Mouse (Mus musculus) macrophage (primary cell): Measurements from ENCODE around the gene A630095N17Rik. TPM values are rescaled to one million over a fixed set of nuclear protein-coding genes. Genes with fewer than 3 reads are reported as not detected.
"Not testable (repeated sequence)": the region's sequence is repeated elsewhere in the genome, so short reads cannot be mapped to it uniquely, and the experiment has no call there.

Source experiments
- H3K27ac ChIP-seq: fragments of 350-480 bp; formaldehyde crosslinking; 2 replicates; pipeline ENCODE4 v1.9.0; 2021
- H3K36me3 ChIP-seq: fragments of 350-480 bp; formaldehyde crosslinking; 2 replicates; pipeline ENCODE4 v1.9.0; 2021; ENCODE audit errors: inconsistent target
- H3K4me3 ChIP-seq: fragments of 350-480 bp; formaldehyde crosslinking; 2 replicates; pipeline ENCODE4 v1.9.0; 2021; ENCODE audit errors: inconsistent target
- H3K79me2 ChIP-seq: fragments of 350-480 bp; formaldehyde crosslinking; 2 replicates; pipeline ENCODE4 v1.9.0; 2021; ENCODE audit errors: inconsistent target
- WGBS: methylation state at CpG from one replicate; pipeline ENCODE4 v1.1.7; 2026; ENCODE audit warnings: inconsistent platforms; ENCODE audit not compliant: missing documents; 5-methylcytosine and 5-hydroxymethylcytosine counted together
- polyA plus RNA-seq: library from polyadenylated mRNA; stranded (reverse); fragments of 250-400 nt; gene quantifications from 3 replicates; pipeline ENCODE4 v1.2.4, GENCODE M21; 2018; ENCODE audit warnings: inconsistent platforms

A630095N17Rik gene
- polyA plus RNA-seq, 1 experiment from 2014 or later, result not detected

DNA sequence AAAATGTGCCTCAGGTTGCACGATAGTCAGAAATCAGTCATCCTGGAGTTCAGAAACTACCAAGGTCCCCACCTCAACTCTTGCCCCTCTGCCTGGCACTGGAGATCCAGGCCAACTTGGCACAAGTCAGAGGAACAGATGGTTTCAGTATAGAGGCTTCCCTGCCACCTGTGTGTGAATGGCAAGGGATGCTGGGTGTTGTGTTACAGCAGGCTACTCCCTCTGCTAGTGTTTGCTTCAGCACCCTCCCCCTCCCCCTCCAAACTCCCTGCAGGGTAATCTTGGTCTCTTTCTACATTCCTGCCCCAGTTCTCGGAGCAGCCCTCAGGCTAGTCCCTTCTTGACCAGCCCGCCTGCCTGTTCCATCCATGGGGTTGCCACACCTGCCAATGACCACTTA, 18.6 kb upstream of the A630095N17Rik start:
- no peak overlapping the region for H3K4me3 ChIP-seq
- H3K79me2 ChIP-seq, result no peaks in the 10 kb centered on the region
- no peak overlapping the region for H3K27ac ChIP-seq
- no peaks in the 10 kb centered on the region for H3K36me3 ChIP-seq
- WGBS, result 93% methylated on average over 3 of the region's 3 CpGs

GRCm38 (mm10) chr1:75248041-75248772, 16.3 kb upstream of the A630095N17Rik start:
- Histone ChIP-seq H3K4me3 (no peak overlapping the region), H3K36me3 (no peaks in the 10 kb centered on the region), H3K27ac (no peak overlapping the region), H3K79me2 (no peaks in the 10 kb centered on the region)
- WGBS, result 66% methylated on average over 9 of the region's 9 CpGs

GRCm38 (mm10) chr1:75247071-75247930, 15.4 kb upstream of the A630095N17Rik start:
- Histone ChIP-seq H3K27ac (no peak overlapping the region), H3K36me3 (no peaks in the 10 kb centered on the region), H3K4me3 (no peak overlapping the region), H3K79me2 (no peaks in the 10 kb centered on the region)
- WGBS, result 95% methylated on average over 15 of the region's 16 CpGs

DNA sequence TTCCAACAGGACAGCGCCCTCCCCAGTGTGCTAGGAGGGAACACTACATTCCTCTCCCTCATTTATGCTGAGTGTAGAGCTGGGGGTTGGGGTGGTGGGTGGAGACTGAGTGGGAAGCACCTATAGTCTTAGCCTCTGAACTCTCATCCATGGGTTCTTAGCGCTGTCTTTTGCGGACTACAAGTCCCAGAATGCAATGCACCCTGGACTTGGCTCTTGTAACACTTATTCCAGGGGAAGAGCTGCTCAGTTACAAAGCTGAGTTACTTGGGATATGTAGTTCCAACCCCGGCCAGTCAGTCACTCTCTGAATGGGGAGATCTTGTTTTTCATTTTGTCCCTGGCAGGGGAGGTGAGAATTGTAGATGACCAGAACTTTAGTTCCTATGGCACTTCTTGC, 12.9 kb upstream of the A630095N17Rik start:
- Histone ChIP-seq H3K27ac (no peak overlapping the region), H3K79me2 (no peaks in the 10 kb centered on the region), H3K36me3 (no peaks in the 10 kb centered on the region), H3K4me3 (no peak overlapping the region)
- 48% methylated on average over 3 of the region's 4 CpGs for WGBS

- H3K79me2 ChIP-seq, result no peaks in the 10 kb centered on the region
- H3K36me3 ChIP-seq, result no peaks in the 10 kb centered on the region
- no peak overlapping the region for H3K27ac ChIP-seq
- H3K4me3 ChIP-seq, result no peak overlapping the region
- WGBS, result 94% methylated on average over 10 of the region's 12 CpGs
Observed at GRCm38 (mm10) chr1:75244175-75244826, 12.4 kb upstream of the A630095N17Rik start.

GRCm38 (mm10) chr1:75243411-75243810, 11.5 kb upstream of the A630095N17Rik start:
- Histone ChIP-seq H3K36me3 (no peaks in the 10 kb centered on the region), H3K4me3 (no peak overlapping the region), H3K79me2 (no peaks in the 10 kb centered on the region), H3K27ac (no peak overlapping the region)
- WGBS, result 98% methylated on average over 14 of the region's 14 CpGs

- H3K27ac ChIP-seq, result no peak overlapping the region
- 92% methylated on average over 10 of the region's 10 CpGs for WGBS
Observed at GRCm38 (mm10) chr1:75239591-75239990, 7.7 kb upstream of the A630095N17Rik start.

GRCm38 (mm10) chr1:75236117-75237050, 4.5 kb upstream of the A630095N17Rik start, which contains the start of gene Dnajb2:
Gene Dnajb2, plus strand, starts transcription at chr1:75236406.
- 1% methylated on average over 61 of the region's 64 CpGs for WGBS
- H3K27ac ChIP-seq, result no peak within 1 kb of the TSS
- peak within 1 kb of the TSS; percentile 41 for H3K4me3 ChIP-seq
- H3K36me3 ChIP-seq, result no peaks in the 10 kb centered on the region
- no peaks in the 10 kb centered on the region for H3K79me2 ChIP-seq

More at GRCm38 (mm10) chr1:75239591-75239990, 7.7 kb upstream of the A630095N17Rik start:
- Histone ChIP-seq H3K79me2 (no peaks in the 10 kb centered on the region), H3K36me3 (no peaks in the 10 kb centered on the region), H3K4me3 (no peak overlapping the region)

DNA sequence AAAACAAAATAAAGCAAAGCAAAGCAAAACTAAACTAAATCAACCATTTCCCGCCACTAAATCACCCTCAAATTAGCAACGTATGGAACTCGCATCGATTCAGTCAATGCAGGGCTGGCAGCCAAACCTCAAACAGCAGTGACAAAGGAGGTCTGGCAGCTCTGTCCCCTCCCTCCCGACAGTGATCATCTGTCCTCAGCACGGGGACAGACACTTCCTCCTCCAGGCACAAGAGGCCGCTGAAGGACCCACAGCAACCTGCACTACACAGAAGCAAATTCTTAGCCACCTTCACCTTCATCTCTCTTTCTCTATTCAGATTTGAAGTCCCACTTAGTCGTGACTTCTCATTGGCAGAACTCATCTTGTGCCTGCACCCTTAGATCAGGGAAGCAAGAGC, 2.7 kb upstream of the A630095N17Rik start:
- H3K79me2 ChIP-seq, result no peaks in the 10 kb centered on the region
- under 1% methylated on average over 8 of the region's 8 CpGs for WGBS
- H3K27ac ChIP-seq, result no peak overlapping the region
- no peak overlapping the region for H3K4me3 ChIP-seq
- H3K36me3 ChIP-seq, result no peaks in the 10 kb centered on the region

GRCm38 (mm10) chr1:75232489-75232888, 587 bp upstream of the A630095N17Rik start:
- H3K36me3 ChIP-seq, H3K27ac ChIP-seq, H3K4me3 ChIP-seq, H3K79me2 ChIP-seq: not testable (repeated sequence)
- WGBS, result 85% methylated on average over 4 of the region's 4 CpGs

GRCm38 (mm10) chr1:75231224-75231623, 678 bp downstream of the A630095N17Rik start:
- Histone ChIP-seq H3K79me2 (no peaks in the 10 kb centered on the region), H3K4me3 (no peak overlapping the region), H3K27ac (no peak overlapping the region), H3K36me3 (no peaks in the 10 kb centered on the region)
- 85% methylated on average over 4 of the region's 4 CpGs for WGBS

DNA sequence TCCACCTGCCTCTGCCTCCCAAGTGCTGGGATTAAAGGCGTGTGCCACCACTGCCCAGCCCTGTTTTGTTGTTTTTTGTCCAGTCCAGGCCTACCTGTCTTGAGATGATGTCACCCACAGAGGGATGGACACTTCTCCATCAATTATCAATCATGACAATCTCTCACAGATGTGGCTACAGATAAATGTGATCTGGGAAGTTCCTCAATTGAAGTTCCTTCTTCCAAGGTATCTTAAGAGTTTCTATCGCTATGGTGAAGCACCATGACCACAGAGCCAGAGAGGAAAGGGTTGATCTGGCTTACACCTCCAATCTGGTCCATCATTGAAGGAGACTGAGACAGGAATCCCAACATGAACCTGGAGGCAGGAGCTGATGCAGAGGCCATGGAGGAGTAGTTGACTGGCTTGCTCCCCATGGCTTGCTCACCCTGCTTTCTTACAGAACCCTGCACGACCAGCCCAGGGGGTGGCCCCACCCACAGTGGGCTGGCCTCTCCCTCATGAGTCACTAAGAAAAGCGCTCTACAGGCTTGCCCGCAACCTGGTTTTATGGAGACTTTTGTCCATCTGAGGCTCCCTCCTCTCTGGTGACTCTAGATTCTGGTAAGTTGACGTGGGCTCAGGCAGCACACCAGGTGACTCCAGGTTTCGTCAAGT, 1.4 kb downstream of the A630095N17Rik start:
- 46% methylated on average over 7 of the region's 7 CpGs for WGBS
- Histone ChIP-seq H3K27ac (no peak overlapping the region), H3K36me3 (no peaks in the 10 kb centered on the region), H3K4me3 (no peak overlapping the region), H3K79me2 (no peaks in the 10 kb centered on the region)

GRCm38 (mm10) chr1:75229158-75229557, 2.7 kb downstream of the A630095N17Rik start:
- Histone ChIP-seq H3K27ac (no peak overlapping the region), H3K36me3 (no peaks in the 10 kb centered on the region), H3K4me3 (no peak overlapping the region), H3K79me2 (no peaks in the 10 kb centered on the region)
- WGBS, result 34% methylated on average over 4 of the region's 4 CpGs
